Mouse (Mus musculus) cortical plate, adult 2 months (tissue): Measurements from ENCODE around the gene Polr2e. TPM values are rescaled to one million over a fixed set of nuclear protein-coding genes. Genes with fewer than 3 reads are reported as not detected.

Experiments
- H3K27ac ChIP-seq: fragments of 200-500 bp; 2 replicates; pipeline ENCODE4 v1.5.1; 2012; ENCODE audit warnings: low read length, control low read depth, inconsistent platforms; ENCODE audit not compliant: insufficient read depth
- H3K4me1 ChIP-seq: fragments of 200-500 bp; 2 replicates; pipeline ENCODE4 v1.6.1; 2011; ENCODE audit warnings: low read length; ENCODE audit not compliant: control insufficient read depth, insufficient read depth
- H3K4me3 ChIP-seq: fragments of 200-500 bp; 2 replicates; pipeline ENCODE4 v1.5.1; 2011; ENCODE audit warnings: mild to moderate bottlenecking, low read length, control low read depth; ENCODE audit not compliant: insufficient read depth
- CTCF ChIP-seq: fragments of 200-500 bp; IDR thresholded peaks from 2 replicates; pipeline ENCODE4 v1.5.1; 2011; ENCODE audit warnings: mild to moderate bottlenecking, control low read depth, low read length; ENCODE audit not compliant: insufficient read depth; ENCODE audit errors: extremely low read depth
- POLR2A ChIP-seq: fragments of 200-500 bp; IDR thresholded peaks from 2 replicates; pipeline ENCODE4 v1.6.1; 2011; ENCODE audit warnings: mild to moderate bottlenecking, low read length, control low read depth; ENCODE audit not compliant: insufficient read depth; ENCODE audit errors: extremely low read depth
- polyA plus RNA-seq: library from polyadenylated mRNA; depleted of rRNA; stranded (reverse); fragments of >200 nt; gene quantifications from 2 replicates; pipeline ENCODE4 v1.2.3, GENCODE M21; 2012; rRNA removed

Gene Polr2e
- polyA plus RNA-seq, 1 experiment: 236 TPM

- Histone ChIP-seq H3K4me1 (no peaks in the 10 kb centered on the region), H3K27ac (no peak overlapping the region), H3K4me3 (no peak overlapping the region)
- TF ChIP-seq POLR2A (no peak), CTCF (no peak)
These were observed 48.0 kb downstream of the Polr2e start for GRCm38 (mm10) chr10:79991548-79991947.

GRCm38 (mm10) chr10:79991099-79991498, 48.5 kb downstream of the Polr2e start:
- Histone ChIP-seq H3K4me1 (peaks cover 1% of the 10 kb centered on the region; the same call in 1 of the 2 replicates), H3K4me3 (no peak overlapping the region), H3K27ac (no peak overlapping the region)
- TF ChIP-seq POLR2A: no peak
- TF ChIP-seq CTCF: no peak

GRCm38 (mm10) chr10:79989870-79990269, 49.7 kb downstream of the Polr2e start:
- no peak overlapping the region for H3K27ac ChIP-seq
- no peak overlapping the region for H3K4me3 ChIP-seq
- TF ChIP-seq CTCF: no peak
- no peak for TF ChIP-seq POLR2A
- H3K4me1 ChIP-seq: peaks cover 3% of the 10 kb centered on the region; the same call in 1 of the 2 replicates

- H3K4me3 ChIP-seq: peak overlapping the region; percentile 13; the same call in 1 of the 2 replicates
- no peak overlapping the region for H3K27ac ChIP-seq
- peaks cover 3% of the 10 kb centered on the region; the same call in 1 of the 2 replicates for H3K4me1 ChIP-seq
- TF ChIP-seq POLR2A: no peak
- no peak for TF ChIP-seq CTCF
These were observed 50.3 kb downstream of the Polr2e start for GRCm38 (mm10) chr10:79989272-79989786.

GRCm38 (mm10) chr10:79988506-79989271, 50.9 kb downstream of the Polr2e start, which contains the start of gene Cnn2:
Gene Cnn2 (plus strand): TSS chr10:79988584.
- peak within 1 kb of the TSS; percentile 13; the same call in 1 of the 2 replicates for H3K4me3 ChIP-seq
- no peak within 1 kb of the TSS; the same call in 1 of the 2 replicates for H3K27ac ChIP-seq

GRCm38 (mm10) chr10:79987771-79988505, 51.7 kb downstream of the Polr2e start:
- Histone ChIP-seq H3K27ac (no peak overlapping the region; the same call in 1 of the 2 replicates), H3K4me3 (peak overlapping the region; percentile 13; the same call in 1 of the 2 replicates), H3K4me1 (peaks cover 3% of the 10 kb centered on the region; the same call in 1 of the 2 replicates)
- no peak for TF ChIP-seq POLR2A
- TF ChIP-seq CTCF: no peak

More at GRCm38 (mm10) chr10:79988506-79989271, 50.9 kb downstream of the Polr2e start, which contains the start of gene Cnn2:
- no peak for TF ChIP-seq CTCF
- no peak for TF ChIP-seq POLR2A
- peaks cover 3% of the 10 kb centered on the region; the same call in 1 of the 2 replicates for H3K4me1 ChIP-seq

- Histone ChIP-seq H3K4me1 (peaks cover 5% of the 10 kb centered on the region), H3K27ac (no peak overlapping the region), H3K4me3 (no peak overlapping the region)
- TF ChIP-seq POLR2A (no peak), CTCF (peak; percentile 67)
These were observed 52.6 kb downstream of the Polr2e start for GRCm38 (mm10) chr10:79986963-79987362.

- peaks cover 5% of the 10 kb centered on the region for H3K4me1 ChIP-seq
These were observed 53.2 kb downstream of the Polr2e start for GRCm38 (mm10) chr10:79986232-79986878.

More at GRCm38 (mm10) chr10:79986232-79986878, 53.2 kb downstream of the Polr2e start:
- Histone ChIP-seq H3K27ac (peak overlapping the region; percentile 83), H3K4me3 (peak overlapping the region; percentile 89)
- no peak for TF ChIP-seq CTCF
- TF ChIP-seq POLR2A: no peak

Other genes starting within 250 kb of the Polr2e start
- gene Prss57, start 248.8 kb downstream of the Polr2e start, polyA plus RNA-seq: 1.4 and 2.1 TPM in 2 replicates
- gene Palm, start 246.2 kb downstream of the Polr2e start, polyA plus RNA-seq: 294 and 331 TPM in 2 replicates
- gene Misp, start 218.8 kb downstream of the Polr2e start, polyA plus RNA-seq: 0.13 and 0.21 TPM in 2 replicates
- gene Ptbp1, start 185.4 kb downstream of the Polr2e start, polyA plus RNA-seq: 53.3 and 54.1 TPM in 2 replicates
- 4.3 and 5.2 TPM in 2 replicates for gene Prtn3, start 165.3 kb downstream of the Polr2e start, polyA plus RNA-seq
- 79.9 and 80.5 TPM in 2 replicates for gene Plppr3, start 165.2 kb downstream of the Polr2e start, polyA plus RNA-seq
- not detected in 2 replicates for gene Elane, start 153.5 kb downstream of the Polr2e start, polyA plus RNA-seq
- 0.40 and 1.6 TPM in 2 replicates for gene Cfd, start 148.9 kb downstream of the Polr2e start, polyA plus RNA-seq
- gene Med16, start 130.9 kb downstream of the Polr2e start, polyA plus RNA-seq: 64.8 and 68.2 TPM in 2 replicates
- gene Gm26602, start 128.9 kb downstream of the Polr2e start, polyA plus RNA-seq: not detected in 2 replicates
- gene Kiss1r, start 122.8 kb downstream of the Polr2e start, polyA plus RNA-seq: 12.1 and 12.5 TPM in 2 replicates
- 425 TPM in 2 replicates for gene R3hdm4, start 118.6 kb downstream of the Polr2e start, polyA plus RNA-seq
- 3.1 and 3.2 TPM in 2 replicates for gene Arid3a, start 112.8 kb downstream of the Polr2e start, polyA plus RNA-seq
- 60.9 and 63.2 TPM in 2 replicates for gene Wdr18, start 79.6 kb downstream of the Polr2e start, polyA plus RNA-seq
- gene Grin3b, start 69.1 kb downstream of the Polr2e start, polyA plus RNA-seq: 0.21 and 0.40 TPM in 2 replicates
- gene Tmem259, start 55.5 kb downstream of the Polr2e start, polyA plus RNA-seq: 168 and 183 TPM in 2 replicates
- 8.0 and 9.0 TPM in 2 replicates for gene Cnn2, start 51.2 kb downstream of the Polr2e start, polyA plus RNA-seq
- gene Abca7, start 43.3 kb downstream of the Polr2e start, polyA plus RNA-seq: 10.9 and 11.5 TPM in 2 replicates
- gene Arhgap45, start 23.1 kb downstream of the Polr2e start, polyA plus RNA-seq: 6.6 and 7.2 TPM in 2 replicates
- 890 and 934 TPM in 2 replicates for gene Gpx4, start 7.4 kb upstream of the Polr2e start, polyA plus RNA-seq
- 22.9 and 24.4 TPM in 2 replicates for gene Sbno2, start 65.8 kb upstream of the Polr2e start, polyA plus RNA-seq
- 91.8 and 94.2 TPM in 2 replicates for gene Stk11, start 76.0 kb upstream of the Polr2e start, polyA plus RNA-seq
- gene Atp5d, start 98.8 kb upstream of the Polr2e start, polyA plus RNA-seq: 620 and 641 TPM in 2 replicates
- 274 and 285 TPM in 2 replicates for gene Cbarp, start 101.0 kb upstream of the Polr2e start, polyA plus RNA-seq
- gene Midn, start 108.5 kb upstream of the Polr2e start, polyA plus RNA-seq: 26.6 and 33.8 TPM in 2 replicates
- 150 and 180 TPM in 2 replicates for gene Cirbp, start 126.2 kb upstream of the Polr2e start, polyA plus RNA-seq
- gene 1600002K03Rik, start 133.1 kb upstream of the Polr2e start, polyA plus RNA-seq: 13.1 and 13.9 TPM in 2 replicates
- 7.7 and 8.5 TPM in 2 replicates for gene Efna2, start 139.7 kb upstream of the Polr2e start, polyA plus RNA-seq
- gene Mum1, start 186.6 kb upstream of the Polr2e start, polyA plus RNA-seq: 36.9 and 37.1 TPM in 2 replicates
- gene Ndufs7, start 209.3 kb upstream of the Polr2e start, polyA plus RNA-seq: 417 and 424 TPM in 2 replicates
- 43.9 and 59.6 TPM in 2 replicates for gene Gamt, start 221.2 kb upstream of the Polr2e start, polyA plus RNA-seq
- 65.4 and 70.8 TPM in 2 replicates for gene Dazap1, start 221.7 kb upstream of the Polr2e start, polyA plus RNA-seq